Mouse (Mus musculus) megakaryocyte progenitor cell, adult 5-6 weeks (primary cell): ENCODE data around the gene Tirap. TPM values are rescaled to one million over a fixed set of nuclear protein-coding genes. Genes with fewer than 3 reads are reported as not detected.

ENCODE experiments used
- ATAC-seq: replicated peaks from 2 replicates; pipeline ENCODE4 v1.8.0; 2016; ENCODE audit warnings: mild to moderate bottlenecking, moderate TSS enrichment, inconsistent platforms; ENCODE audit not compliant: poor library complexity
- total RNA-seq, 2 experiments: library from RNA; stranded (forward) in 1 of 2; stranded (reverse) in 1 of 2; fragments of 157-497, 149-512 nt in 1 of 2; fragments of 200-1000 nt in 1 of 2; gene quantifications; 2 replicates each; pipeline versions ENCODE4 v1.2.3 to v1.2.4; 2015 to 2017

Gene Tirap
- total RNA-seq, 2 experiments from 2014 or later: 7.7 to 10.3 TPM

GRCm38 (mm10) chr9:35192983-35193542 is 7.0 kb downstream of the Tirap start:
- no peak for ATAC-seq

- ATAC-seq: no peak
These were observed 11.4 kb downstream of the Tirap start for GRCm38 (mm10) chr9:35188700-35189099.

- no peak for ATAC-seq
These were observed 12.7 kb downstream of the Tirap start for GRCm38 (mm10) chr9:35187351-35187903.

- no peak for ATAC-seq
These were observed 13.7 kb downstream of the Tirap start for GRCm38 (mm10) chr9:35186430-35186829.

GRCm38 (mm10) chr9:35183359-35183758 is 16.7 kb downstream of the Tirap start:
- peak; percentile 93 for ATAC-seq

GRCm38 (mm10) chr9:35182832-35183231 is 17.3 kb downstream of the Tirap start:
- ATAC-seq: peak; percentile 69

- no peak for ATAC-seq
These were observed 23.9 kb downstream of the Tirap start for GRCm38 (mm10) chr9:35176124-35176659.

GRCm38 (mm10) chr9:35175251-35176123 is 24.6 kb downstream of the Tirap start, which contains the start of gene Dcps:
Gene Dcps (minus strand): TSS chr9:35176061.
- peak; percentile 96 for ATAC-seq

GRCm38 (mm10) chr9:35173331-35173730 is 26.8 kb downstream of the Tirap start:
- ATAC-seq: no peak

- ATAC-seq: no peak
These were observed 30.0 kb downstream of the Tirap start for GRCm38 (mm10) chr9:35170071-35170470.

- no peak for ATAC-seq
These were observed 33.1 kb downstream of the Tirap start for GRCm38 (mm10) chr9:35166798-35167635.

GRCm38 (mm10) chr9:35166144-35166797 is 33.8 kb downstream of the Tirap start:
- peak; percentile 88 for ATAC-seq

- peak; percentile 58 for ATAC-seq
These were observed 35.8 kb downstream of the Tirap start for GRCm38 (mm10) chr9:35164142-35164874.

- no peak for ATAC-seq
These were observed 36.9 kb downstream of the Tirap start for GRCm38 (mm10) chr9:35163011-35163690.

GRCm38 (mm10) chr9:35161721-35162120 is 38.4 kb downstream of the Tirap start:
- ATAC-seq: no peak

- ATAC-seq: no peak
These were observed 39.4 kb downstream of the Tirap start for GRCm38 (mm10) chr9:35160662-35161061.

- ATAC-seq: no peak
These were observed 41.6 kb downstream of the Tirap start for GRCm38 (mm10) chr9:35158477-35158876.

- no peak for ATAC-seq
These were observed 43.2 kb downstream of the Tirap start for GRCm38 (mm10) chr9:35156862-35157261.
